Mouse (Mus musculus) heart, adult 2 months (tissue): ENCODE data around the gene Gm28042.

Experiments used
- EP300 ChIP-seq: fragments of 200-500 bp; IDR thresholded peaks from 2 replicates; pipeline ENCODE4 v1.6.1; 2011; ENCODE audit warnings: low read depth, low read length, control low read depth; ENCODE audit not compliant: insufficient read depth
- POLR2A ChIP-seq: fragments of 200-500 bp; IDR thresholded peaks from 2 replicates; pipeline ENCODE4 v1.6.1; 2011; ENCODE audit warnings: mild to moderate bottlenecking, low read depth, low read length, control low read depth; ENCODE audit not compliant: insufficient read depth

GRCm38 (mm10) chr2:120013831-120014486 lies 13.3 kb upstream of the Gm28042 start:
- TF ChIP-seq EP300 (no peak), POLR2A (no peak)
